Mouse (Mus musculus): Measurements from ENCODE around the gene Stk32c. TPM values are rescaled to one million over a fixed set of nuclear protein-coding genes. Genes with fewer than 3 reads are reported as not detected.

The Stk32c gene
- total and polyA plus RNA-seq, 3 experiments, result 0.21 TPM; not detected in 2

DNA sequence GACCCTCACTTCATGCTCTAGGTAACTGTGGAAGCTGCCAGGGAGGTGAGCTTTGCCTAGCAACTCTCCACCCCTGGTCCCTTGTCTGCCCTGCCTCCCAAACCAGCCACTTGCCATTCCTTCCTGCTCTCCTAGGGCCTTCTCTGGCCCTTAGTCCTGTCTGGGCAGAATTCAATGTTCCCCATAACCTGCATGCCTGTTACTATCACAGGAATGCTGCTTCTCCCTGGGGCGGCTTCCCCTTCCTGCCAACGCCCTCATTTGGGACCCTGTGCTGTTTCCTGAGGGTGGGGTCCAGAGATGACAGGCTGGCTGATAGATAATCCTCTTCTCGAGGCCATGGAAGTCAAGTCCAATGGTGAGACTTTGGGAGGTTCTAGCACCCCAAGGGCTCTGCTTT, 40.4 kb upstream of the Stk32c start:
- TF ChIP-seq USF2 (IDR thresholded peaks at IDR 0.05; ENCODE audit: borderline replicate concordance in 1 of 2, insufficient read depth in 1 of 2, low read depth in 1 of 2, low read length in 2 of 2) (no peak), RCOR1 (IDR thresholded peaks at IDR 0.05; ENCODE audit: low read depth, low read length) (no peak), UBTF (IDR thresholded peaks at IDR 0.05; ENCODE audit: borderline replicate concordance, insufficient read depth, low read depth, low read length) (no peak), KAT2A (conservative IDR thresholded peaks at IDR 0.05; ENCODE audit: low read depth, low read length) (no peak), MAFK (IDR thresholded peaks at IDR 0.05; ENCODE audit: borderline replicate concordance, low read depth, low read length) (no peak), NRF1 (IDR thresholded peaks at IDR 0.05; ENCODE audit: insufficient read depth, low read depth, low read length, poor library complexity, severe bottlenecking) (no peak), RAD21 (IDR thresholded peaks at IDR 0.05; ENCODE audit: low read depth, low read length) (no peak), NELFE (IDR thresholded peaks at IDR 0.05; ENCODE audit: low read depth, low read length) (no peak), CTCF (IDR thresholded peaks at IDR 0.05 in 2 of 3, conservative IDR thresholded peaks at IDR 0.05 in 1 of 3; ENCODE audit: control insufficient read depth in 1 of 3, insufficient read depth in 1 of 3, low read depth in 2 of 3, low read length in 3 of 3, poor library complexity in 1 of 3, severe bottlenecking in 1 of 3) (no peak)
- Histone ChIP-seq H3K9me3 (replicated peaks; ENCODE audit: insufficient read depth, low read length) (no peaks in the 10 kb centered on the region), H3K79me2 (ENCODE audit: control insufficient read depth, insufficient read depth, low read length, poor library complexity) (peaks cover 3% of the 10 kb centered on the region; the same call in 1 of the 2 replicates), H3K9ac (ENCODE audit: control insufficient read depth, low read depth, low read length, poor library complexity, severe bottlenecking) (no peak overlapping the region), H3K36me3 (ENCODE audit: control insufficient read depth in 1 of 2, insufficient read depth in 2 of 2, low read length in 2 of 2) (0 out of 4 replicates have a peak, but pooled peaks cover 0 to 3% of the 10 kb centered on the region in 2 experiments), H3K4me1 (ENCODE audit: control insufficient read depth in 1 of 2, insufficient read depth in 2 of 2, low read length in 2 of 2) (peaks cover 4 to 17% of the 10 kb centered on the region in 2 experiments), H3K4me3 (ENCODE audit: control insufficient read depth in 1 of 2, insufficient read depth in 1 of 2, low read depth in 2 of 2, low read length in 2 of 2) (no peak overlapping the region), H3K27me3 (ENCODE audit: control insufficient read depth in 1 of 2, insufficient read depth in 2 of 2, low read length in 2 of 2) (no peaks in the 10 kb centered on the region), H3K27ac (ENCODE audit: control insufficient read depth, low read depth, low read length) (no peak overlapping the region)
- DNase-seq (ENCODE audit: low read depth, low spot score), result no peak

GRCm38 (mm10) chr7:139252986-139253385, 39.9 kb upstream of the Stk32c start:
- Histone ChIP-seq H3K27ac (ENCODE audit: control insufficient read depth, low read depth, low read length) (no peak overlapping the region), H3K4me1 (ENCODE audit: control insufficient read depth in 1 of 2, insufficient read depth in 2 of 2, low read length in 2 of 2) (peaks cover 4 to 17% of the 10 kb centered on the region in 2 experiments), H3K9ac (ENCODE audit: control insufficient read depth, low read depth, low read length, poor library complexity, severe bottlenecking) (no peak overlapping the region), H3K9me3 (replicated peaks; ENCODE audit: insufficient read depth, low read length) (no peaks in the 10 kb centered on the region), H3K79me2 (ENCODE audit: control insufficient read depth, insufficient read depth, low read length, poor library complexity) (peaks cover 7% of the 10 kb centered on the region; the same call in 1 of the 2 replicates), H3K36me3 (ENCODE audit: control insufficient read depth in 1 of 2, insufficient read depth in 2 of 2, low read length in 2 of 2) (0 out of 4 replicates have a peak, but pooled peaks cover 0 to 3% of the 10 kb centered on the region in 2 experiments), H3K27me3 (ENCODE audit: control insufficient read depth in 1 of 2, insufficient read depth in 2 of 2, low read length in 2 of 2) (no peaks in the 10 kb centered on the region), H3K4me3 (ENCODE audit: control insufficient read depth in 1 of 2, insufficient read depth in 1 of 2, low read depth in 2 of 2, low read length in 2 of 2) (no peak overlapping the region)
- DNase-seq (ENCODE audit: low read depth, low spot score), result no peak
- TF ChIP-seq CHD1 (IDR thresholded peaks at IDR 0.05; ENCODE audit: low read depth, low read length) (no peak), RAD21 (IDR thresholded peaks at IDR 0.05; ENCODE audit: low read depth, low read length) (no peak), TAL1 (IDR thresholded peaks at IDR 0.05; ENCODE audit: low read length) (no peak), ZMIZ1 (IDR thresholded peaks at IDR 0.05; ENCODE audit: low read depth, low read length) (no peak)

GRCm38 (mm10) chr7:139252566-139252965, 39.5 kb upstream of the Stk32c start:
- H3K4me1 ChIP-seq (ENCODE audit: control insufficient read depth in 1 of 2, insufficient read depth in 2 of 2, low read length in 2 of 2), result peaks cover 4 to 17% of the 10 kb centered on the region in 2 experiments
- no peak overlapping the region for H3K4me3 ChIP-seq (ENCODE audit: control insufficient read depth in 1 of 2, insufficient read depth in 1 of 2, low read depth in 2 of 2, low read length in 2 of 2)
- H3K9ac ChIP-seq (ENCODE audit: control insufficient read depth, low read depth, low read length, poor library complexity, severe bottlenecking), result no peak overlapping the region
- H3K27ac ChIP-seq (ENCODE audit: control insufficient read depth, low read depth, low read length), result no peak overlapping the region
- H3K9me3 ChIP-seq (replicated peaks; ENCODE audit: insufficient read depth, low read length), result no peaks in the 10 kb centered on the region
- 0 out of 4 replicates have a peak, but pooled peaks cover 0 to 3% of the 10 kb centered on the region in 2 experiments for H3K36me3 ChIP-seq (ENCODE audit: control insufficient read depth in 1 of 2, insufficient read depth in 2 of 2, low read length in 2 of 2)
- no peaks in the 10 kb centered on the region for H3K27me3 ChIP-seq (ENCODE audit: control insufficient read depth in 1 of 2, insufficient read depth in 2 of 2, low read length in 2 of 2)
- no peak for DNase-seq (ENCODE audit: low read depth, low spot score)
- peaks cover 7% of the 10 kb centered on the region; the same call in 1 of the 2 replicates for H3K79me2 ChIP-seq (ENCODE audit: control insufficient read depth, insufficient read depth, low read length, poor library complexity)
- no peak for TF ChIP-seq ZKSCAN1 (IDR thresholded peaks at IDR 0.05; ENCODE audit: low read depth, low read length)
- no peak for TF ChIP-seq TCF12 (IDR thresholded peaks at IDR 0.05; ENCODE audit: low read depth, low read length)

Data from MEL (cell line).